Mouse (Mus musculus) R1 (cell line): Measurements from ENCODE around the gene H2-DMa.

ENCODE experiments used
- DNase-seq: peaks from one replicate; pipeline ENCODE4 v3.0.0-alpha.2; 2018; ENCODE audit warnings: low read depth, low spot score

Gene H2-DMa

GRCm38 (mm10) chr17:34119249-34120179 is at the start of gene H2-DMa:
Gene H2-DMa (plus strand): TSS chr17:34119541.
- DNase-seq, result peak; percentile 98

DNA sequence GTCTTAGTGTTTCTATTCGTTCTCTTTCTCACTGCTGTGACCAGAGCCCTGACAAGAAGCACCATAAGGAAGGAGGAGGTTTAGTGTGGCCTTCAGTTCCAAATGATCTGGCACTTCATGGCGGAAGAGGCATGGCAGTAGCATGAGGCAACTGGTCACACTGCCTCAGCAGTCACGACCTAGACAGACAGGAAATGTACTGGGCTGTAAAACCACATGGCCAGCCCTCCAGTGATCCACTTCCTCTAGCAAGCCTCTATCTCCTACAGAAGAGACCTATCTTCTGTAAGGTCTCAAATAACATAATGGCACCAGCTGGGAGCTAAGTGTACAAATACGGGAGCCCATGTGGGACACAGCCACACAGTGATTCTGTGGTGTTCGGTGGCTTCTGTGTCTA is 47.2 kb upstream of the H2-DMa start:
- DNase-seq, result no peak

- DNase-seq, result peak; percentile 80
Measured at GRCm38 (mm10) chr17:34075271-34075670, 44.1 kb upstream of the H2-DMa start.

GRCm38 (mm10) chr17:34077549-34077948 is 41.8 kb upstream of the H2-DMa start:
- peak; percentile 85 for DNase-seq

DNA sequence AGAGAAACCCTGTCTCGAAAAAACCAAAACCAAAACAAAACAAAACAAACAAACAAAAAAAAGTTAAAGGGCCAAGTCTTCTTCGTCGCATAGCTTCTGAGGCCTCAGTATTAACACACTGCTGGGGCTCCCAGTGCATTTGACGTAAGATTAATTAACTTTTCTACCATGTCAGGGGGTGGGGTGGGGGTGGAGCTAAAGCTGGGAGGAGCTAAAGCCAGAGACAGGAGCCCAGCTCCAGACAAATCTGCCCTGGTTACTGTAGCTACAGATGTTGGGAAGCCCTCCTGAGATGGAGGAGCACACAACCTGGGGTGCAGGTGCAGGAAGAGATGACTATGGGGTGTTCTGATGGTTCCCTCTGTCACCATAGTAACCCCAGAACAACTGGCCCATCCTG is 41.2 kb upstream of the H2-DMa start:
- DNase-seq, result peak; percentile 56

DNA sequence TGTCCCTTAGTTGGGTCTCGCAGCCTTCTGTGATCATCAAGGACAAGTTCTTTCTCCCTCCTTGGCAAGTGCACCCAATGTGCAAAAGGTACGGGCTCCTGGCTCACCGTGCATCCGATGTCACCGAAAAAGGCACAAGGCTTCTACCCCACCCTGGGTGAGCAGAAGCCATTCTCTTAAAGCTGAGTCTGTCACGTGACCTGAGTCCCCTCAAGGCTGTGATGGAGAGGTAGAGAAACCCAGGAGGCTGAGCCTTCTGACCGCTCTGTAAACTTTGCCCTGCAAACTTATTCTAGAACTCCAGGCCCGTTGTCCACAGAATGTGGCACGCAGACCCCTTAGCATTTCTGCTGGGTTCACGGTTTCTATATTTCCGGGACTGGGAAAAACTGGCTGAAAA is 40.3 kb upstream of the H2-DMa start:
- no peak for DNase-seq

DNA sequence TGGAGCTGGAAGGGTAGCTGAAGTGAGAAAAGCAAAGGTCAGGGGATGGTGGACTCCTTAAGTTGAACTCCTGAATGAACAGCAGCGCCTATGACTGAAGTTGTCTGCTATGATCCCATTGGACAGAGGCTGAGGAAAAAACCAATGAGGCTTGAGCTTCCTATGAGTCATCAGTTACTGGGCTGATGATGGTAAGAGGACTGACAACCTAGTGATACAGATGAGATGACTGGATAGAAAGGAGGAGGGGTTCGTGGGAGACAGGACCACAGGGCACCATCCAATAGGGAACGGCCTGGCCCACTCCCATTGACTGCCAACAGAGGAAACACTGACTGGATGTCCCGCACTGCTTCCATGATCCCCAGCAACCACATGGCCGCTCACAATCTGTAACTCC is 39.7 kb upstream of the H2-DMa start:
- peak; percentile 93 for DNase-seq

- DNase-seq, result peak; percentile 61
Measured at GRCm38 (mm10) chr17:34083104-34083503, 36.2 kb upstream of the H2-DMa start.

DNA sequence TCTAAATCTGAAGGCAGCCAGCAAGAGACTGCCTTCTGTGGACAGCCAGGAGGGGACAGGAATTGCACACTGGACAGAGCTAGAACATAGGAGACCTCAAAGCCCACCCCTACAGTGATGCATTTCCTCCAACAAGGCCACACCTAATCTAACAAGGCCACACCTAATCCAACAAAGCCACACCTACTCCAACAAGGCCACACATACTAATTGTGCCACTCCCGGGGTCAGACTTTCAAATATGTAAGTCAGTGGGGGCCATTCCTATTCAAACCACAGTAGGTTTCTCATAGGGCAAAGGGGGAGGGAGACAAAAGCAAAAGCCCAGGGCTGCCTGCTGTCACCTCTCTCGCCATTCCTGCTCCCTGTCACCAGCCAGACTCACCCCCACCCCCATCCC is 32.0 kb upstream of the H2-DMa start:
- peak; percentile 83 for DNase-seq

- DNase-seq, result no peak
Measured at GRCm38 (mm10) chr17:34088124-34088523, 31.2 kb upstream of the H2-DMa start.

GRCm38 (mm10) chr17:34090923-34091322 is 28.4 kb upstream of the H2-DMa start:
- DNase-seq, result peak; percentile 79

DNA sequence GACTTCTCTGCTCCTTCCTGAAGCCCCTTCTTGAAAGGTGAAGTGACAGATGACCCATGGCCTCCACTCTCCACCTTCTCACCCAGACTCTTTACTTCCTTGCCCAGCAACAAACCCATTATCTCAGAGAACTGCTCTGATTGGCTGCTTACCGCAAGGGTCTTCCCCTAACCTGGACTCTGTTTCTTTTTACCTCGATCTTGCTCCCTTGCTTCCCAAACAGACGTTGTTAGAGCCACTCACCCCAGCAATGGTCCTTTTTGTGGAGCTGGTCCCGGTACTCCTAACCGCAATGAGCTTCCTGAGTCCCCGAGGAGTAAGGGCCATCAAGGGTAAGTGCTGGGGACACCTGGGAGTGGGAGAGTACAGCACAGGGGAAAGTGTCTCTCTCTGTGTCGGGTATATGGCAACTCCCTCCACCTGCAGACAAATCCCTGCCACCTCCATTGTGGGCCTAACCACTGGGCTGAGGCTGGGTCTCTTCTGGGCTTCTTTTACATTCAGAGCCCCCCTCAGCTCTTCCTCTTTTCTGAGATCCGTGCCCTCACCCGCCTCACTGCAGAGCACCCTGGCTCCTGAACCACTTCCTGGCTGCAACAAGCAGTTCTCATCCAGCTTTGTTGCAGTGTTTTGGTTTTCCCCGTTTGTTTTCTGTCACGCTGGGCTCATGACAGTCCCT is 27.0 kb upstream of the H2-DMa start, which contains the start of gene H2-Oa:
Gene H2-Oa, plus strand, starts transcription at position 144 of the 679 bp plus-strand sequence.
- DNase-seq, result no peak

DNA sequence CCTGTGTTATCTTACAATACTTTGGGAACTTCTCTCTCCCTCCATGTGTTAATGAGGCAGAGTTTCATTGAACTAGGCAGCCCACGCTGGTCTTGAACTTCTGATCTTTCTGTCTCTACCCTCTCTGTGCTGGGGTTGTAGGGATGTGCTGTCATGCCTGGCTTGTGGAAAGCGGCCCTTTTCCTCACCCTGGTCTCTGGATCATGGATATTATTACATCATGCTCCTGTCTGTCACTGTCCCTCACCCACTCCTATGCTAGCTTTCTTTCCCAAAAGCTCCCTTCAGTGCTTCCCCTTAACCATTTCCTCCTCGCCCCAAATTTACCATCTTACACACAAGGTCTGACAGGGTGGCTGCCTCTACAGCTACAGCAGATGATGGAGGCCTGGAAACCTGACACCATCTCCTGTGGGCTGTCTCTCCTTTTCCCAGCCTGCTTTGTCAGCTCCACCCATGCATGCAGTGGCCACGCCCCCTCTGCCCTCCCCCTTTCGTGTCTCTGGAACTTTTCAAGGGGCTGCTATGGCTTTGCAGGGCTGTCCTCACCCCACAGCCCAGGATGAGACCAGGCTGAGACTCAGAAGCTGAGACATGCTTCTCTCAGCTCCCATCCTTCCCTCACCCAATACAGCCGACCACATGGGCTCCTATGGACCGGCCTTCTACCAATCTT is 26.0 kb upstream of the H2-DMa start:
- DNase-seq, result peak; percentile 88

GRCm38 (mm10) chr17:34094283-34095035 is 24.9 kb upstream of the H2-DMa start:
- DNase-seq, result peak; percentile 39

- no peak for DNase-seq
Measured at GRCm38 (mm10) chr17:34096497-34097010, 22.8 kb upstream of the H2-DMa start.

GRCm38 (mm10) chr17:34097272-34097671 is 22.1 kb upstream of the H2-DMa start:
- DNase-seq, result no peak

- no peak for DNase-seq
Measured at GRCm38 (mm10) chr17:34098709-34099479, 20.4 kb upstream of the H2-DMa start.

- DNase-seq, result no peak
Measured at GRCm38 (mm10) chr17:34099531-34099930, 19.8 kb upstream of the H2-DMa start.

DNA sequence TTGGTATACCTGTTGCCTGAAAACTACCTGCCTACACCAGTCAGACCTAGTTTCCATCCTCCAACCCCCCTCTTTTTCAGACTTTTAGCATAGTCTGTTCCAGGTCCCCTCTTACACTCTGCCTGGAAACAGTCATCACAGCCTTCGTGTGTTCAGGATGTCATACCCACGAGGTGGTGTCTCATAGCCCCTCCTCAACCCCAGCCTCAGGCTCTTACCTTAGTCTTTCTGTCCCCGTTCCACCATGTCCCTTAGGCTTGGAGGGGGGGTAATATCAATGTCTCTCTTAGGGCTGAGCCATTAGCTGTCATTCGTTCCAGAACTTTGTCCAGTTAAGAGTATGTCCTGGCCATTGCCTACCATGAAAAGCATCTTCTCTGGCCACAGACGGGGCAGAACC is 18.2 kb upstream of the H2-DMa start:
- no peak for DNase-seq

DNA sequence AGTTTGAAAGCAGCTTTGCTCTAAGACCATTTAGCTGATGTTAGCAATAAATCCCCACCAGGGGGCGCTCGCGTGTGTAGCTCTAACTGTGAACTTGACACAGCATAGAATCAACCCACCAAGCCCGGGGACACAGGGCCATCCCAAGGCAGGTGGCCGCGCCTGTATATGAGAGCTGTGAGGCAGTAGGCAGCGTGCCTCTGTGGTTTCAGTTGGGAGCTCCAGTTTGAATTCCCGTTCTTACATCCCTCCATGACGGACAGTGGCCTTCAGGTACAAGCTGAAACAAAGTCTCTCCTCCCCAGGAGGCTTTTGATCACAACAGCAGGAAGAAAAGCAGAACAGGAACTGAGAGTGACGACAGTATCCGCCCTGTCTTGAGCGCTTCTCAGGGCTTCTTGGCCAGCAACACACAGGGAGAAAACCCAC is 17.7 kb upstream of the H2-DMa start:
- peak; percentile 93 for DNase-seq
